Mouse (Mus musculus): ENCODE data around the gene Rab11fip5. TPM values are rescaled to one million over a fixed set of nuclear protein-coding genes. Genes with fewer than 3 reads are reported as not detected.
A peak's percentile ranks its signal among the peaks of the same experiment; 100 is the strongest.

The Rab11fip5 gene
- 27.7 and 38.8 TPM in 2 replicates for total RNA-seq (2021)
- long read RNA-seq, full-length matches to known transcripts: 17 of 28 reads
- long read RNA-seq, partial matches to known transcripts: 5 of 28 reads
- long read RNA-seq, other reads (novel, unspliced or antisense): 6 of 28 reads

- peak; percentile 50 for DNase-seq
These were observed at the start of gene Rab11fip5 for GRCm38 (mm10) chr6:85373951-85374733. TSS of gene Rab11fip5 (minus strand) at chr6:85374634.

GRCm38 (mm10) chr6:85423836-85424379, 49.5 kb upstream of the Rab11fip5 start, which contains the start of gene Noto:
TSS of gene Noto (plus strand) at chr6:85423886.
- DNase-seq: no peak

GRCm38 (mm10) chr6:85419150-85419549, 44.7 kb upstream of the Rab11fip5 start:
- no peak for DNase-seq

- no peak for DNase-seq
These were observed 41.4 kb upstream of the Rab11fip5 start for GRCm38 (mm10) chr6:85415829-85416228.

- peak; percentile 58 for DNase-seq
These were observed 36.4 kb upstream of the Rab11fip5 start for GRCm38 (mm10) chr6:85410771-85411273.

GRCm38 (mm10) chr6:85409003-85409402, 34.6 kb upstream of the Rab11fip5 start:
- no peak for DNase-seq

GRCm38 (mm10) chr6:85403039-85403438, 28.6 kb upstream of the Rab11fip5 start:
- no peak for DNase-seq

GRCm38 (mm10) chr6:85402613-85403012, 28.2 kb upstream of the Rab11fip5 start:
- no peak for DNase-seq

- DNase-seq: no peak
These were observed 25.3 kb upstream of the Rab11fip5 start for GRCm38 (mm10) chr6:85399715-85400114.

GRCm38 (mm10) chr6:85397165-85397564, 22.7 kb upstream of the Rab11fip5 start:
- peak; percentile 50 for DNase-seq

GRCm38 (mm10) chr6:85395360-85395759, 20.9 kb upstream of the Rab11fip5 start:
- no peak for DNase-seq

GRCm38 (mm10) chr6:85391803-85392202, 17.4 kb upstream of the Rab11fip5 start:
- DNase-seq: peak; percentile 74

GRCm38 (mm10) chr6:85388608-85389007, 14.2 kb upstream of the Rab11fip5 start:
- no peak for DNase-seq

GRCm38 (mm10) chr6:85382791-85383190, 8.4 kb upstream of the Rab11fip5 start:
- DNase-seq: no peak

- no peak for DNase-seq
These were observed 7.2 kb upstream of the Rab11fip5 start for GRCm38 (mm10) chr6:85381648-85382020.

- DNase-seq: no peak
These were observed 6.6 kb upstream of the Rab11fip5 start for GRCm38 (mm10) chr6:85380901-85381647.

GRCm38 (mm10) chr6:85380201-85380900, 5.9 kb upstream of the Rab11fip5 start:
- DNase-seq: peak; percentile 68

- no peak for DNase-seq
These were observed 4.2 kb upstream of the Rab11fip5 start for GRCm38 (mm10) chr6:85378629-85379028.

- no peak for DNase-seq
These were observed 3.4 kb upstream of the Rab11fip5 start for GRCm38 (mm10) chr6:85377876-85378275.

GRCm38 (mm10) chr6:85377066-85377734, 2.8 kb upstream of the Rab11fip5 start:
- DNase-seq: no peak

- peak; percentile 98 for DNase-seq
These were observed 290 bp upstream of the Rab11fip5 start for GRCm38 (mm10) chr6:85374734-85375114.

Data from adrenal gland, postnatal 25 days (tissue).